Mouse (Mus musculus): ENCODE data around the gene Nynrin.

GRCm38 (mm10) chr14:55852646-55853551 lies 911 bp upstream of the Nynrin start:
- TF ChIP-seq POLR2A (IDR thresholded peaks at IDR 0.05; ENCODE audit: low read depth, low read length): no peak
- TF ChIP-seq CTCF (IDR thresholded peaks at IDR 0.05; ENCODE audit: extremely low read depth, insufficient read depth, insufficient read length, insufficient replicate concordance): no peak

Measured in spleen, adult 2 months (tissue).